Mouse (Mus musculus): ENCODE results near the gene Pcdh15.

DNA sequence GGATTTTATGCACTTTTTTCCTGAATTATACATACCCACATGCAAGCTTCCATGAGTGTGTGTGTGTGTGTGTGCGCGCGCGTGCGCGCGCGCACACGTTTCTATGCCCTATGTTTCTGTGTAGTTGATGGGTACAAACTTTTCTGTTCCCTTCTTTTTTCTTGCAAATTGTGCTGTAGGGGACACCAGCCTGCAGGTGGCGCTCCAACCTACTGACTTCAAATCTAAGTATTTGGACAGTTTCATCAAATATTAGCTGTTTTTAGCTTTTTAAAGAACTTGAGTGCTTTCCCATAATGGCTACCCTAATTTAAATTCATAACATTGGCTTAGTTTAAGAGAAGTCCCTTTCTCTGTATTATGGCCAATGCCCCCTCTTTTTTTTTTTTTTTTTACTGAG, 453.7 kb downstream of the Pcdh15 start:
- no peak for TF ChIP-seq POLR2A (IDR thresholded peaks at IDR 0.05; ENCODE audit: borderline replicate concordance, insufficient read depth, low read length)
- TF ChIP-seq CTCF (IDR thresholded peaks at IDR 0.05; ENCODE audit: borderline replicate concordance, insufficient read depth, low read depth, low read length) = no peak

Data from cerebellum, adult 2 months (tissue).